Mouse (Mus musculus) spleen, postnatal 10 days (tissue): Measurements from ENCODE around the gene Tbck.

ENCODE experiments used
- DNase-seq, 2 experiments: peaks; one replicate each; pipeline ENCODE4 v3.0.0; 2021 to 2022; ENCODE audit warnings: low spot score in 2 of 2

Tbck gene

GRCm38 (mm10) chr3:132866984-132867383 lies 183.0 kb downstream of the Tbck start:
- DNase-seq, result no peak

GRCm38 (mm10) chr3:132868838-132869237 lies 184.9 kb downstream of the Tbck start:
- DNase-seq, result no peak

GRCm38 (mm10) chr3:132870079-132870478 lies 186.1 kb downstream of the Tbck start:
- no peak for DNase-seq

GRCm38 (mm10) chr3:132871318-132871904 lies 187.5 kb downstream of the Tbck start:
- peak in 1 of 2 experiments; percentile 22 for DNase-seq

GRCm38 (mm10) chr3:132873251-132873650 lies 189.3 kb downstream of the Tbck start:
- no peak for DNase-seq

- no peak for DNase-seq
Observed at GRCm38 (mm10) chr3:132876011-132876708, 192.2 kb downstream of the Tbck start.

GRCm38 (mm10) chr3:132876933-132877676 lies 193.2 kb downstream of the Tbck start:
- DNase-seq, result no peak

GRCm38 (mm10) chr3:132880361-132880760 lies 196.4 kb downstream of the Tbck start:
- DNase-seq, result no peak

- DNase-seq, result no peak
Observed at GRCm38 (mm10) chr3:132880826-132881225, 196.9 kb downstream of the Tbck start.

- no peak for DNase-seq
Observed at GRCm38 (mm10) chr3:132883256-132883655, 199.3 kb downstream of the Tbck start.

GRCm38 (mm10) chr3:132884459-132884858 lies 200.5 kb downstream of the Tbck start:
- DNase-seq, result no peak

GRCm38 (mm10) chr3:132886419-132887050 lies 202.6 kb downstream of the Tbck start:
- DNase-seq, result no peak

- DNase-seq, result no peak
Observed at GRCm38 (mm10) chr3:132887074-132887848, 203.3 kb downstream of the Tbck start.
